Mouse (Mus musculus): ENCODE data around the gene Snrnp70.

DNA sequence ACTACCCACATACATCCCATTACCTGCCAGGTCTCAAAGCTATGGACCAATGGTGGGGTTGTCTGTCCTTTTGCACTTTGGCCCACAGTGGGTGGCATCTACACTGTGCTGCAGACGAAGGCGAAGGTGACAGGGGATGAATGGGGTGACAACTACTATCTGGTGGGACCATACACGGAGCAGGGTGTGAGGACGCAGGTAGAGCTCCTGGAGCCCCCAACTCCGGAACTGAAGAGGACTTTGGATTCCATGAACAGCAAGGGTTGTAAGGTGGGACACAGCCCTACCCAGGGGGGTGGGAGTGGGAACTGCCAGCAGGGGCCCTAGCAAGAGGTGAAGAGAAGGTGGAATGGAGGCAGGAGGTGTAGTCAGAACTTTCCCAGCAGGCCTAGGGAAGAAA is 40.9 kb upstream of the Snrnp70 start:
- TF ChIP-seq CTCF (IDR thresholded peaks at IDR 0.05; ENCODE audit: extremely low read depth, insufficient read depth, low read length), result no peak
- no peak for TF ChIP-seq POLR2A (IDR thresholded peaks at IDR 0.05; ENCODE audit: extremely low read depth, insufficient read depth, low read length)

Data from cortical plate, adult 2 months (tissue).